Mouse (Mus musculus) left cerebral cortex, postnatal 10 days (tissue): Measurements from ENCODE around the gene Mmp8. TPM values are rescaled to one million over a fixed set of nuclear protein-coding genes. Genes with fewer than 3 reads are reported as not detected.

ENCODE experiments used
- DNase-seq, 2 experiments: peaks; one replicate each; pipeline ENCODE4 v3.0.0; 2021 to 2022; ENCODE audit warnings: low spot score in 2 of 2, mixed read lengths in 1 of 2; ENCODE audit errors: extremely low spot score in 1 of 2
- intact Hi-C: fragments of 180-260 bp; cut with DNase I; formaldehyde crosslinking; loops from one replicate; pipeline ENCODE4 v1.15.1; 2025
- total RNA-seq, 2 experiments: library from RNA; stranded (reverse); gene quantifications; 2 replicates each; pipeline ENCODE4 v1.2.3; 2021

Gene Mmp8
- not detected for total RNA-seq

- intact Hi-C loops: no loop called here
Observed at GRCm38 (mm10) chr9:7558221-7559017, at the start of gene Mmp8. Gene Mmp8 (plus strand): TSS chr9:7558456.

GRCm38 (mm10) chr9:7509619-7510233 lies 48.5 kb upstream of the Mmp8 start:
- intact Hi-C loops: no loop called here

More at GRCm38 (mm10) chr9:7558221-7559017, at the start of gene Mmp8:
- DNase-seq: no peak

GRCm38 (mm10) chr9:7517944-7518571 lies 40.2 kb upstream of the Mmp8 start:
- no peak for DNase-seq
- intact Hi-C loops: no loop called here

More at GRCm38 (mm10) chr9:7509619-7510233, 48.5 kb upstream of the Mmp8 start:
- no peak for DNase-seq

- intact Hi-C loops: no loop called here
- no peak for DNase-seq
Observed at GRCm38 (mm10) chr9:7526255-7526940, 31.9 kb upstream of the Mmp8 start.

- intact Hi-C loops: no loop called here
- no peak for DNase-seq
Observed at GRCm38 (mm10) chr9:7542763-7543162, 15.5 kb upstream of the Mmp8 start.

- intact Hi-C loops: no loop called here
- no peak for DNase-seq
Observed at GRCm38 (mm10) chr9:7544923-7545457, 13.3 kb upstream of the Mmp8 start.

- intact Hi-C loops: no loop called here
- DNase-seq: peak in 1 of 2 experiments; percentile 40
Observed at GRCm38 (mm10) chr9:7545471-7545870, 12.8 kb upstream of the Mmp8 start.

- DNase-seq: no peak
- intact Hi-C loops: no loop called here
Observed at GRCm38 (mm10) chr9:7545920-7546319, 12.3 kb upstream of the Mmp8 start.

- no peak for DNase-seq
- intact Hi-C loops: no loop called here
Observed at GRCm38 (mm10) chr9:7551943-7552342, 6.3 kb upstream of the Mmp8 start.

- no peak for DNase-seq
- intact Hi-C loops: no loop called here
Observed at GRCm38 (mm10) chr9:7553536-7553935, 4.7 kb upstream of the Mmp8 start.

GRCm38 (mm10) chr9:7554382-7554781 lies 3.9 kb upstream of the Mmp8 start:
- DNase-seq: no peak
- intact Hi-C loops: no loop called here

- no peak for DNase-seq
- intact Hi-C loops: no loop called here
Observed at GRCm38 (mm10) chr9:7560026-7560425, 1.8 kb downstream of the Mmp8 start.

GRCm38 (mm10) chr9:7567376-7567775 lies 9.1 kb downstream of the Mmp8 start:
- intact Hi-C loops: no loop called here

GRCm38 (mm10) chr9:7567923-7568322 lies 9.7 kb downstream of the Mmp8 start:
- intact Hi-C loops: no loop called here

More at GRCm38 (mm10) chr9:7567376-7567775, 9.1 kb downstream of the Mmp8 start:
- DNase-seq: no peak

GRCm38 (mm10) chr9:7570485-7570884 lies 12.2 kb downstream of the Mmp8 start:
- no peak for DNase-seq
- intact Hi-C loops: no loop called here

More at GRCm38 (mm10) chr9:7567923-7568322, 9.7 kb downstream of the Mmp8 start:
- DNase-seq: no peak

GRCm38 (mm10) chr9:7571162-7571561 lies 12.9 kb downstream of the Mmp8 start, which contains the start of gene Mmp27:
Gene Mmp27 (plus strand): TSS chr9:7571396.
- intact Hi-C loops: no loop called here
- no peak for DNase-seq

GRCm38 (mm10) chr9:7572188-7572587 lies 13.9 kb downstream of the Mmp8 start:
- no peak for DNase-seq
- intact Hi-C loops: no loop called here

GRCm38 (mm10) chr9:7572663-7573308 lies 14.5 kb downstream of the Mmp8 start:
- intact Hi-C loops: no loop called here
- no peak for DNase-seq
